Mouse (Mus musculus): Measurements from ENCODE around the gene Knop1. TPM values are rescaled to one million over a fixed set of nuclear protein-coding genes. Genes with fewer than 3 reads are reported as not detected.

Knop1 gene
- polyA plus RNA-seq (2012; rRNA removed): 8.2 and 8.4 TPM in 2 replicates

GRCm38 (mm10) chr7:118855877-118856304 is at the start of gene Knop1:
TSS of gene Knop1 (minus strand) at chr7:118856254.

GRCm38 (mm10) chr7:118855171-118855876 is 730 bp downstream of the Knop1 start, which contains the start of gene Iqck:
TSS of gene Iqck (plus strand) at chr7:118855752.

Other genes starting within 250 kb of the Knop1 start
- 27.6 and 28.6 TPM in 2 replicates for gene Gde1, start 150.5 kb downstream of the Knop1 start, polyA plus RNA-seq (2012; rRNA removed)
- gene Ccp110, start 143.7 kb downstream of the Knop1 start, polyA plus RNA-seq (2012; rRNA removed): 6.0 and 6.7 TPM in 2 replicates
- 21.1 and 22.7 TPM in 2 replicates for gene Vps35l, start 116.0 kb downstream of the Knop1 start, polyA plus RNA-seq (2012; rRNA removed)
- gene Iqck, start 502 bp downstream of the Knop1 start, polyA plus RNA-seq (2012; rRNA removed): 0.26 and 0.34 TPM in 2 replicates
- gene Gprc5b, start 139.0 kb upstream of the Knop1 start, polyA plus RNA-seq (2012; rRNA removed): 0.67 and 0.68 TPM in 2 replicates

Data from liver, embryonic 18 days (tissue).